Mouse (Mus musculus) heart, postnatal 0 days (tissue): ENCODE data around the gene Prdx1.

Source experiments
- CTCF ChIP-seq: IDR thresholded peaks from 2 replicates; pipeline ENCODE4 v1.5.1; 2016; ENCODE audit warnings: antibody characterized with exemption, control low read depth, low read depth
- EP300 ChIP-seq: IDR thresholded peaks from 2 replicates; pipeline ENCODE4 v1.6.1; 2016; ENCODE audit warnings: antibody characterized with exemption, low read depth

GRCm38 (mm10) chr4:116729532-116729931 lies 44.2 kb downstream of the Prdx1 start:
- no peak for TF ChIP-seq CTCF
- no peak for TF ChIP-seq EP300
